Mouse (Mus musculus) liver, embryonic 12.5 days (tissue): ENCODE results near the gene Mylk4. TPM values are rescaled to one million over a fixed set of nuclear protein-coding genes. Genes with fewer than 3 reads are reported as not detected.
A peak's percentile ranks its signal among the peaks of the same experiment; 100 is the strongest.

Experiments
- ATAC-seq: fragments of 200-750 bp; cut with Nextera tagmentation; 2 replicates; pipeline ENCODE4 v1.8.0; 2017; ENCODE audit warnings: moderate number of reproducible peaks, mild to moderate bottlenecking, moderate library complexity
- H3K27ac ChIP-seq: fragments of 300-500 bp; sonication (generic); 2 replicates; pipeline ENCODE4 v1.5.1; 2016; ENCODE audit warnings: mild to moderate bottlenecking
- H3K27me3 ChIP-seq: fragments of 300-500 bp; sonication (generic); replicated peaks from 2 replicates; pipeline ENCODE4 v1.6.1; 2016; ENCODE audit warnings: mild to moderate bottlenecking, moderate library complexity
- H3K36me3 ChIP-seq: fragments of 300-500 bp; sonication (generic); 2 replicates; pipeline ENCODE4 v1.6.1; 2016; ENCODE audit warnings: mild to moderate bottlenecking, moderate library complexity
- H3K4me1 ChIP-seq: fragments of 300-500 bp; sonication (generic); 2 replicates; pipeline ENCODE4 v1.6.1; 2016
- H3K4me2 ChIP-seq: fragments of 300-500 bp; sonication (generic); 2 replicates; pipeline ENCODE4 v1.6.1; 2016; ENCODE audit warnings: mild to moderate bottlenecking, moderate library complexity
- H3K4me3 ChIP-seq: fragments of 300-500 bp; sonication (generic); 2 replicates; pipeline ENCODE4 v1.5.1; 2016; ENCODE audit warnings: mild to moderate bottlenecking, moderate library complexity
- H3K9ac ChIP-seq: fragments of 300-500 bp; sonication (generic); 2 replicates; pipeline ENCODE4 v1.6.1; 2016; ENCODE audit warnings: mild to moderate bottlenecking, moderate library complexity
- H3K9me3 ChIP-seq: fragments of 300-500 bp; sonication (generic); replicated peaks from 2 replicates; pipeline ENCODE4 v1.6.1; 2016; ENCODE audit warnings: mild to moderate bottlenecking, moderate library complexity
- WGBS: fragments of 180-500 bp; shearing (Covaris S2); methylation state at CpG from one replicate; pipeline ENCODE4 v1.1.7; 2016; ENCODE audit not compliant: insufficient replicate concordance; 5-methylcytosine and 5-hydroxymethylcytosine counted together
- polyA plus RNA-seq: library from polyadenylated mRNA; unstranded; fragments of >200 nt; fragmentation: Nextera tagmentation; extraction: Ambion mirVana; gene quantifications from 2 replicates; pipeline ENCODE4 v1.2.1, GENCODE M21; 2016

The Mylk4 gene
- polyA plus RNA-seq, 1 experiment from 2014 or later, result 0.05 TPM

- WGBS, result 85% methylated on average over 5 of the region's 5 CpGs
- H3K9ac ChIP-seq, result no peak overlapping the region
- H3K4me3 ChIP-seq, result no peak overlapping the region
- no peaks in the 10 kb centered on the region; the same call in 1 of the 2 replicates for H3K4me1 ChIP-seq
- ATAC-seq, result no peak
- peaks cover 80% of the 10 kb centered on the region for H3K36me3 ChIP-seq
- H3K9me3 ChIP-seq, result no peaks in the 10 kb centered on the region
- H3K27ac ChIP-seq, result no peak overlapping the region
- H3K27me3 ChIP-seq, result no peaks in the 10 kb centered on the region
- H3K4me2 ChIP-seq, result no peak overlapping the region
These were observed 36.2 kb upstream of the Mylk4 start for GRCm38 (mm10) chr13:32819926-32820325.

- H3K36me3 ChIP-seq, result peaks cover 82% of the 10 kb centered on the region
- WGBS, result 81% methylated on average over 3 of the region's 3 CpGs
- no peak overlapping the region for H3K4me3 ChIP-seq
- no peak overlapping the region for H3K4me2 ChIP-seq
- no peak overlapping the region for H3K9ac ChIP-seq
- ATAC-seq, result no peak
- H3K9me3 ChIP-seq, result no peaks in the 10 kb centered on the region
- H3K4me1 ChIP-seq, result no peaks in the 10 kb centered on the region
- no peak overlapping the region for H3K27ac ChIP-seq
- no peaks in the 10 kb centered on the region for H3K27me3 ChIP-seq
These were observed 35.5 kb upstream of the Mylk4 start for GRCm38 (mm10) chr13:32819241-32819640.

- H3K4me2 ChIP-seq, result no peak overlapping the region
- no peak overlapping the region for H3K9ac ChIP-seq
- no peaks in the 10 kb centered on the region for H3K27me3 ChIP-seq
- WGBS, result 82% methylated on average over 3 of the region's 3 CpGs
- no peak overlapping the region for H3K4me3 ChIP-seq
- peaks cover 22% of the 10 kb centered on the region for H3K4me1 ChIP-seq
- peaks cover 64% of the 10 kb centered on the region for H3K36me3 ChIP-seq
- H3K9me3 ChIP-seq, result no peaks in the 10 kb centered on the region
- no peak for ATAC-seq
- H3K27ac ChIP-seq, result no peak overlapping the region
These were observed 23.9 kb upstream of the Mylk4 start for GRCm38 (mm10) chr13:32807624-32808023.

- Histone ChIP-seq H3K27ac (no peak overlapping the region), H3K4me3 (no peak overlapping the region), H3K9ac (no peak overlapping the region), H3K27me3 (no peaks in the 10 kb centered on the region), H3K4me1 (peaks cover 23% of the 10 kb centered on the region), H3K4me2 (no peak overlapping the region), H3K36me3 (peaks cover 60% of the 10 kb centered on the region), H3K9me3 (no peaks in the 10 kb centered on the region)
- WGBS, result 75% methylated on average over 7 of the region's 7 CpGs
- no peak for ATAC-seq
These were observed 23.1 kb upstream of the Mylk4 start for GRCm38 (mm10) chr13:32806820-32807219.

GRCm38 (mm10) chr13:32803701-32804345 lies 20.1 kb upstream of the Mylk4 start:
- ATAC-seq, result no peak
- Histone ChIP-seq H3K27me3 (no peaks in the 10 kb centered on the region), H3K4me3 (peak overlapping the region; percentile 83; the same call in 1 of the 2 replicates), H3K9ac (peak overlapping the region; percentile 88; the same call in 1 of the 2 replicates), H3K36me3 (peaks cover 37% of the 10 kb centered on the region), H3K4me1 (peaks cover 31% of the 10 kb centered on the region), H3K4me2 (peak overlapping the region; percentile 98), H3K9me3 (no peaks in the 10 kb centered on the region), H3K27ac (no peak overlapping the region)
- 86% methylated on average over 4 of the region's 4 CpGs for WGBS

GRCm38 (mm10) chr13:32802259-32803081 lies 18.7 kb upstream of the Mylk4 start, which contains the start of gene D930007J09Rik:
D930007J09Rik (minus strand) TSS chr13:32802849.
- Histone ChIP-seq H3K27me3 (no peaks in the 10 kb centered on the region), H3K4me2 (peak within 1 kb of the TSS; percentile 98), H3K9ac (peak within 1 kb of the TSS; percentile 88), H3K4me1 (peaks cover 31% of the 10 kb centered on the region), H3K4me3 (peak within 1 kb of the TSS; percentile 83), H3K9me3 (no peaks in the 10 kb centered on the region), H3K36me3 (peaks cover 23% of the 10 kb centered on the region), H3K27ac (peak within 1 kb of the TSS; percentile 76)
- 2% methylated on average over 95 of the region's 95 CpGs for WGBS
- peak; percentile 53 for ATAC-seq

- peaks cover 18% of the 10 kb centered on the region for H3K36me3 ChIP-seq
- ATAC-seq, result peak; percentile 95
These were observed 18.0 kb upstream of the Mylk4 start, which contains the start of gene Wrnip1 for GRCm38 (mm10) chr13:32801693-32802221. Wrnip1 (plus strand) TSS chr13:32802038.

GRCm38 (mm10) chr13:32800859-32801258 lies 17.1 kb upstream of the Mylk4 start:
- H3K27ac ChIP-seq, result 0 out of 2 replicates have a peak overlapping the region, but pooled peaks have one; percentile 11
- no peaks in the 10 kb centered on the region for H3K9me3 ChIP-seq
- no peak for ATAC-seq
- no peaks in the 10 kb centered on the region for H3K27me3 ChIP-seq
- H3K36me3 ChIP-seq, result peaks cover 10% of the 10 kb centered on the region; the same call in 1 of the 2 replicates
- H3K4me1 ChIP-seq, result peaks cover 28% of the 10 kb centered on the region
- peak overlapping the region; percentile 98 for H3K4me2 ChIP-seq
- peak overlapping the region; percentile 83 for H3K4me3 ChIP-seq
- H3K9ac ChIP-seq, result peak overlapping the region; percentile 88

More at GRCm38 (mm10) chr13:32801693-32802221, 18.0 kb upstream of the Mylk4 start, which contains the start of gene Wrnip1:
- Histone ChIP-seq H3K27ac (peak within 1 kb of the TSS; percentile 76), H3K4me3 (peak within 1 kb of the TSS; percentile 83), H3K4me2 (peak within 1 kb of the TSS; percentile 98), H3K9me3 (no peaks in the 10 kb centered on the region), H3K9ac (peak within 1 kb of the TSS; percentile 88), H3K4me1 (peaks cover 28% of the 10 kb centered on the region), H3K27me3 (no peaks in the 10 kb centered on the region)
- WGBS, result under 1% methylated on average over 51 of the region's 51 CpGs

GRCm38 (mm10) chr13:32799131-32799530 lies 15.4 kb upstream of the Mylk4 start:
- ATAC-seq, result no peak
- WGBS, result 52% methylated on average over 2 of the region's 2 CpGs
- no peaks in the 10 kb centered on the region for H3K27me3 ChIP-seq
- no peak overlapping the region for H3K9ac ChIP-seq
- H3K36me3 ChIP-seq, result no peaks in the 10 kb centered on the region
- H3K9me3 ChIP-seq, result no peaks in the 10 kb centered on the region
- no peak overlapping the region for H3K4me3 ChIP-seq
- no peak overlapping the region for H3K27ac ChIP-seq
- no peak overlapping the region for H3K4me2 ChIP-seq
- H3K4me1 ChIP-seq, result peaks cover 24% of the 10 kb centered on the region

GRCm38 (mm10) chr13:32797085-32797484 lies 13.3 kb upstream of the Mylk4 start:
- Histone ChIP-seq H3K4me3 (no peak overlapping the region), H3K27me3 (no peaks in the 10 kb centered on the region), H3K27ac (no peak overlapping the region), H3K9ac (no peak overlapping the region), H3K4me1 (peaks cover 8% of the 10 kb centered on the region), H3K9me3 (no peaks in the 10 kb centered on the region), H3K36me3 (no peaks in the 10 kb centered on the region), H3K4me2 (no peak overlapping the region)
- 67% methylated on average over 1 of the region's 1 CpGs for WGBS
- ATAC-seq, result no peak

GRCm38 (mm10) chr13:32795166-32795565 lies 11.4 kb upstream of the Mylk4 start:
- no peak for ATAC-seq
- Histone ChIP-seq H3K4me3 (no peak overlapping the region), H3K9ac (no peak overlapping the region), H3K36me3 (no peaks in the 10 kb centered on the region), H3K4me2 (no peak overlapping the region), H3K27me3 (no peaks in the 10 kb centered on the region), H3K27ac (no peak overlapping the region), H3K9me3 (no peaks in the 10 kb centered on the region), H3K4me1 (no peaks in the 10 kb centered on the region)
- WGBS, result 68% methylated on average over 5 of the region's 5 CpGs

GRCm38 (mm10) chr13:32794619-32795018 lies 10.9 kb upstream of the Mylk4 start:
- ATAC-seq, result no peak
- 63% methylated on average over 2 of the region's 2 CpGs for WGBS
- no peak overlapping the region for H3K9ac ChIP-seq
- H3K27ac ChIP-seq, result no peak overlapping the region
- no peaks in the 10 kb centered on the region for H3K36me3 ChIP-seq
- H3K4me3 ChIP-seq, result no peak overlapping the region
- no peak overlapping the region for H3K4me2 ChIP-seq
- H3K27me3 ChIP-seq, result no peaks in the 10 kb centered on the region
- H3K9me3 ChIP-seq, result no peaks in the 10 kb centered on the region
- H3K4me1 ChIP-seq, result no peaks in the 10 kb centered on the region
